Mouse (Mus musculus): ENCODE data around the gene Ncoa6.

DNA sequence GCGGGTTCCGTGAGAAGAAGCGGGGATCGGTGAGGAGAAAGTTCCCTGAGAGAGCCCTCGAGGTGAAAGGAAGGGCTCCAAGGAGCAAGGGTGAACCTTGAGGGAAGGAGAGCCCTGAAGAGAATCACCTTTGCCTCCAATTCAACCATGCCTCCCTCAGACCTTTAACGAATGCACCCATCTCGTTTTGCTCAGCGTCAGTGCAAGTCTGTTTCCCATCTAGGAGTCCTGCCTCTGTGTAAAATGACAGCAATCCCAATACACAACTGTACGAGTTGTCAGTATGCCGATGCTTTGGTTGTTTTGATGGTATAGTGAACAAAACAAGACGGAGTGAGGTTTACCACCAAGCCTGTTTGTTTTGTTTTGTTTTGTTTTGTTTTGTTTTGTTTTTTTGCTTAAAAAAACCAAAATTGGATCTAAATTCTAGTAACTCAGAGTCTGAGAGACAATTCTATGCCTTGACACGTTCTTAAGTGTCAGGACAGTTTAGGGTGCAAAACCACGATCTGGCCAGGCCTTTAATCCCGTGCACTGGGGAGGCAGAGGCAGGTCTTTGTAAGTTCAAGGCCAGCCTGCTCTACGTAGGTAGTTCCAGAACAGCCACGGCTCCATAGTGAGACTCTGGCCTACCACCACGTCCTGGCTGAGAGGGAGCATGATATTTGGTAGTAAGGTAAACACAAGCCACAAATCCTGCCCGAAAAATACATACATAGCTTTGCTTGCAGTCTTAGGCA is 45.0 kb upstream of the Ncoa6 start:
- TF ChIP-seq CHD2 (IDR thresholded peaks at IDR 0.05; ENCODE audit: low read depth, low read length) (no peak), HCFC1 (IDR thresholded peaks at IDR 0.05; ENCODE audit: borderline replicate concordance, insufficient read depth, low read length) (no peak), ZC3H11A (IDR thresholded peaks at IDR 0.05; ENCODE audit: borderline replicate concordance, low read depth, low read length) (no peak)
